Mouse (Mus musculus) lung, adult 2 months (tissue): Measurements from ENCODE around the gene Zfp451. TPM values are rescaled to one million over a fixed set of nuclear protein-coding genes. Genes with fewer than 3 reads are reported as not detected.
"Not testable (repeated sequence)": the region's sequence is repeated elsewhere in the genome, so short reads cannot be mapped to it uniquely, and the experiment has no call there.

Experiments used
- DNase-seq: peaks from one replicate; pipeline ENCODE4 v3.0.0; 2022
- H3K4me1 ChIP-seq: fragments of 200-500 bp; 2 replicates; pipeline ENCODE4 v1.6.1; 2011; ENCODE audit warnings: low read length; ENCODE audit not compliant: control insufficient read depth, insufficient read depth
- H3K4me3 ChIP-seq: fragments of 200-500 bp; replicated peaks from 2 replicates; pipeline ENCODE3; 2011; ENCODE audit warnings: low read depth, mild to moderate bottlenecking, control low read depth, low read length; ENCODE audit errors: extremely low read depth
- CTCF ChIP-seq: fragments of 200-500 bp; IDR thresholded peaks from 2 replicates; pipeline ENCODE4 v1.5.1; 2011; ENCODE audit warnings: mild to moderate bottlenecking, low read length, control low read depth; ENCODE audit not compliant: insufficient read depth
- POLR2A ChIP-seq: fragments of 200-500 bp; IDR thresholded peaks from 2 replicates; pipeline ENCODE4 v1.6.1; 2011; ENCODE audit warnings: low read depth, mild to moderate bottlenecking, control low read depth, low read length, borderline replicate concordance; ENCODE audit errors: extremely low read depth
- WGBS: fragments of 180-500 bp; shearing (Covaris S2); methylation state at CpG from one replicate; pipeline ENCODE4 v1.1.7; 2018; 5-methylcytosine and 5-hydroxymethylcytosine counted together
- polyA plus RNA-seq: library from polyadenylated mRNA; depleted of rRNA; stranded (reverse); fragments of >200 nt; gene quantifications from 2 replicates; pipeline ENCODE4 v1.2.3, GENCODE M21; 2012

The Zfp451 gene
- polyA plus RNA-seq, 1 experiment: 5.5 TPM

- Histone ChIP-seq H3K4me1 (no peaks in the 10 kb centered on the region), H3K4me3 (no peak overlapping the region)
- TF ChIP-seq POLR2A (no peak), CTCF (no peak)
- WGBS: 92% methylated on average over 4 of the region's 4 CpGs
- no peak for DNase-seq
Observed at GRCm38 (mm10) chr1:33745901-33746300, 68.5 kb downstream of the Zfp451 start.

- H3K4me1 ChIP-seq, DNase-seq, H3K4me3 ChIP-seq: not testable (repeated sequence)
- 91% methylated on average over 9 of the region's 9 CpGs for WGBS
Observed at GRCm38 (mm10) chr1:33744815-33745214, 69.6 kb downstream of the Zfp451 start.

- DNase-seq: peak; percentile 23
- TF ChIP-seq POLR2A: no peak
- peak; percentile 90 for TF ChIP-seq CTCF
- Histone ChIP-seq H3K4me3 (no peak overlapping the region), H3K4me1 (no peaks in the 10 kb centered on the region)
- WGBS: 28% methylated on average over 8 of the region's 8 CpGs
Observed at GRCm38 (mm10) chr1:33742903-33743302, 71.5 kb downstream of the Zfp451 start.

GRCm38 (mm10) chr1:33739302-33739701, 75.1 kb downstream of the Zfp451 start:
- Histone ChIP-seq H3K4me3 (no peak overlapping the region), H3K4me1 (no peaks in the 10 kb centered on the region)
- WGBS: 29% methylated on average over 12 of the region's 12 CpGs
- TF ChIP-seq POLR2A (no peak), CTCF (peak; percentile 84)
- peak; percentile 72 for DNase-seq

GRCm38 (mm10) chr1:33738681-33739278, 75.6 kb downstream of the Zfp451 start:
- WGBS: 84% methylated on average over 11 of the region's 11 CpGs
- Histone ChIP-seq H3K4me3 (no peak overlapping the region), H3K4me1 (no peaks in the 10 kb centered on the region)
- TF ChIP-seq CTCF: no peak
- no peak for TF ChIP-seq POLR2A
- no peak for DNase-seq

DNA sequence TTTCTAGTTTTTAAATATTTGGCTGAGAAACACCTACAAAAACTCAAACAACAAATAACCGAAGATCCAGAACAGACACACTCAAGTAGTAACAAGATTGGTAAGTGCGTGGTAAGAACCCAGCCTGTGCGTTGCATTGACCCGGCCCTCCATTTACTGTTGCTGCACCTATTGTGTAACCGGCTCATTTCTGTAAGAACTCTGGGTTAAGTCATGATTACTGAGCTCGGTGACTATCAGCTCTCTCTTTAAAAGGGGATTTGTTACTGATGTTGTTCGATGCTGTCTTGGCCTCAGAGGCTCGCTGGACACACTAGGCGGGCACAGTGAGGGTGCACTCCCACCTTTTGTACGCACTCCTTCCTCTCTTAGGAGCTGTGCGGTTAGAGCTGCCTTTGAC, 76.1 kb downstream of the Zfp451 start:
- Histone ChIP-seq H3K4me1 (no peaks in the 10 kb centered on the region), H3K4me3 (no peak overlapping the region)
- WGBS: 91% methylated on average over 11 of the region's 11 CpGs
- TF ChIP-seq POLR2A: no peak
- no peak for TF ChIP-seq CTCF
- no peak for DNase-seq

DNA sequence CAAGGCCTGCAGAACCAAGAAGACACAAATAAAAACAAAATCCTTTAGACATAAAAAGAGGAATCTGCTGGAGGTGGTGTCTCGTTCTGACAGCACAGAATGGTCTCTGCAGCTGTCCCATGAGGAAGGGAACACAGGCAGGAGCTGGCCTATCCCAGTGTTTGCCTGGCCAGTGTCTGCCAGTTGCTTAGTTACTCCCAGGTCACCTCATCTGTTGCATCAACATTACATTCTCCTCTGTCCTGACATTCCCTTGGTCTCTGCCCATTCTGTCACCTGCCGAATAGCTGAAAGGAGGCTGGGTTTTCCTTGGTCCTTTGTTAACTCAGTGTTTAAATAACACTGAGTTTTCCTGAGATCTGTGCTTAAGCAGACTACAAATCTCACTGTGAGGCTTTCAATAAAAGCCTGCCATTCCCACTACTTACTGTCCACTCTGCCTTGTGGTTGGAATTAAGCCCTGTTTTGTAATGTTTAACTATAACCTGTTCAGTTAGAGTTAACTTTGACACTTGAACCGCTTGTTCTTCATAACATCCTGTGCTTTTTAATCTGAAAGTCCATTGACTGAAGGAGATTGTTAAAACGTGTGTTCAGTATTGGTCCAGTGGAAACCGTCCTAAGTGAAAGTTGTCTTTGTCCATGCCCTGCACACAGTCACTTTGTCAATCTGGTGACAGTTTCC, 80.3 kb downstream of the Zfp451 start:
- Histone ChIP-seq H3K4me3 (no peak overlapping the region), H3K4me1 (no peaks in the 10 kb centered on the region)
- 59% methylated on average over 5 of the region's 5 CpGs for WGBS
- no peak for TF ChIP-seq CTCF
- no peak for TF ChIP-seq POLR2A
- no peak for DNase-seq

GRCm38 (mm10) chr1:33733044-33733443, 81.4 kb downstream of the Zfp451 start:
- TF ChIP-seq CTCF: no peak
- no peak for TF ChIP-seq POLR2A
- no peak overlapping the region for H3K4me3 ChIP-seq
- WGBS: 75% methylated on average over 9 of the region's 9 CpGs
- DNase-seq: no peak
- H3K4me1 ChIP-seq: no peaks in the 10 kb centered on the region

GRCm38 (mm10) chr1:33725086-33725485, 89.3 kb downstream of the Zfp451 start:
- Histone ChIP-seq H3K4me1 (peaks cover 3% of the 10 kb centered on the region), H3K4me3 (no peak overlapping the region)
- WGBS: 90% methylated on average over 5 of the region's 5 CpGs
- DNase-seq: no peak
- TF ChIP-seq CTCF (no peak), POLR2A (no peak)

DNA sequence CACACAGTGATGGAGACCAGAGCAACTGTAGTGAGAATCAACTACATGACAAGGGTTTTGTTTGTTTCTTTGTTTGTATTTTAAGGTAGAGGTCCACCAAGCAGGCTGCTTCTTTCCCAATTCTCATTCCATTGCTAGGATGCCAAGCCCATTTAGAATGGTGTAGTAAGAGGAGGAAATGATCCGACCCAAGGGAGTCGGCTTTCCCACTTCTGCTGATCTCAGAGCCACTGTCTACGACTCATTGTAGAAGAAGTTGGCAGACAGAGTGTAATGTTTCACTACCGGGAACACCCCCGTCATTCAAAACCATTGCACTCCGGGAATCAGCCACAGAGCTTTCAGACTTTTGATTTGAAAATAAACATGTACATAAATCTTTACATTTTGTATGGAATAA, 89.9 kb downstream of the Zfp451 start:
- DNase-seq: no peak
- WGBS: 63% methylated on average over 6 of the region's 6 CpGs
- Histone ChIP-seq H3K4me3 (no peak overlapping the region), H3K4me1 (peaks cover 3% of the 10 kb centered on the region)
- no peak for TF ChIP-seq POLR2A
- no peak for TF ChIP-seq CTCF
